Mouse (Mus musculus) liver, adult 2 months (tissue): ENCODE measurements around the gene Ankrd45.

Experiments used
- CTCF ChIP-seq: fragments of 200-500 bp; IDR thresholded peaks from 2 replicates; pipeline ENCODE4 v1.5.1; 2011; ENCODE audit warnings: low read depth, low read length, control low read depth
- POLR2A ChIP-seq: fragments of 200-500 bp; IDR thresholded peaks from 2 replicates; pipeline ENCODE4 v1.6.1; 2011; ENCODE audit warnings: low read length, control low read depth; ENCODE audit not compliant: insufficient read depth; ENCODE audit errors: extremely low read depth

DNA sequence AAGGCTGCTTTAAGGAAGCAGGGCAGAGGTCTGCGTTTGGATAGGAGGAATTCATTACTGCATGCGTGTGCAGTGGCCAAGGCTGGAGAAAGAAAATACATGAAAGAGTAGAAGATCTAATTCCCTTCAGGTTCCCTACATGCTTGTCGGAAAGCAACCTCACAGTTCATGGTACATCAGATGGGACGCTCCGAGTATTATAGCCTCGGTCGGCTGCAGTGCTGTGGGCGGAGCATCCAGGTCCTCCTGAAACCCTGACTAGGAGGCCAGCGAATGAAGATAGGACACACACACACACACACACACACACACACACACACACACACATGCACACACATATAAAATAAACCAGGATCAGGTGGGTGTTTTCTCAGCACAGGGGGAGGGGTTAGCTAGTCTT is 41.2 kb downstream of the Ankrd45 start:
- TF ChIP-seq CTCF (no peak), POLR2A (no peak)
